Mouse (Mus musculus) megakaryocyte-erythroid progenitor cell, adult 5-6 weeks (primary cell): Measurements from ENCODE around the gene Matn1. TPM values are rescaled to one million over a fixed set of nuclear protein-coding genes. Genes with fewer than 3 reads are reported as not detected.

ENCODE experiments used
- ATAC-seq: replicated peaks from 2 replicates; pipeline ENCODE4 v1.8.0; 2016; ENCODE audit warnings: mild to moderate bottlenecking, inconsistent platforms; ENCODE audit not compliant: severe bottlenecking, poor library complexity, low FRiP score, low TSS enrichment
- total RNA-seq, 2 experiments: library from RNA; stranded (forward) in 1 of 2; stranded (reverse) in 1 of 2; fragments of 200-1000, 215-1000 nt in 1 of 2; fragments of >200 nt in 1 of 2; fragmentation: Nextera tagmentation in 1 of 2; gene quantifications; 2 replicates each; pipeline ENCODE4 v1.2.3; 2014 to 2017

Gene Matn1
- total RNA-seq (2014; fragmentation: Nextera tagmentation) (not detected in 2 replicates), total RNA-seq (2017) (not detected in 2 replicates)

DNA sequence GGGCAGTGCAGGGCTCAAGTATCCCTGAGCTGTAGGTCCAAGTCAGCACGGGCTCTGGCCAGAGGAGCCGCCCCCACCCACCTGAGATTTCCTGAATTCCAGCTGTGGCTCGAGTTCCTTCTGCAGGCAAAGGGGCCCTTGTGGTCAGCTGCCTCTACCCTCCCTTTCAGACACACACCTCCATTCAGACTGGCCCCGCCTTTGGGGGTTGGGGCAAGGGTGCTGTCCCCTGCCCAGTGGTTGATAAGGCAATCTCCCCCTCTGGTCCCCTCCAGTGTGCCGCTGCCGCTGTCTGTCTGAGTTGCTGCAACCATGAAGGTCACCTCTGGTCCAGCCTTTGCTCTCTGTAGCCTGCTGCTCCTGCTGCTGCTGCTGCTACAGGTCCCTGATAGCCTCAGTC lies at the start of gene Matn1:
Matn1 (plus strand) TSS at position 274 of the 400 bp plus-strand sequence.
- ATAC-seq, result no peak

DNA sequence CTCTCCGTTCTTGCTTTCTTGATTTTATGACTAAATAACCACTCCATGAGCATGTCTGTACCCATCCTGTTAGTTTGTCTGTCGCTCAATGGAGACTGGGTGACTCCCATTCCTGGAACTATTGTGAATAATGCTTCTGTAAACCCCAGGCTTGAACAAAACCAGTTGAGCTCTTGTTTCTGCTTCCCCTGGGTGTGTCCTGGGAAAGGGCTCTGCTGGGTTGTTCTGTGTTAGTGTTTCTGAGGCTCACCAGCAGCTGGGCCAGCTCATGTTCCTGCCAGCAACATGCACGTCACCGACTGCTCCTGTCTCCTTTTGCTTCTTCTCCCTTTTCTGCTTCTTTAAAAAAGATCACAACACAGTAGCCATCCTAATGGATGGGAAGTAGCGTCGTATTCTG lies 48.5 kb upstream of the Matn1 start:
- ATAC-seq, result no peak

GRCm38 (mm10) chr4:130896372-130896771 lies 47.8 kb upstream of the Matn1 start:
- peak; percentile 76 for ATAC-seq

DNA sequence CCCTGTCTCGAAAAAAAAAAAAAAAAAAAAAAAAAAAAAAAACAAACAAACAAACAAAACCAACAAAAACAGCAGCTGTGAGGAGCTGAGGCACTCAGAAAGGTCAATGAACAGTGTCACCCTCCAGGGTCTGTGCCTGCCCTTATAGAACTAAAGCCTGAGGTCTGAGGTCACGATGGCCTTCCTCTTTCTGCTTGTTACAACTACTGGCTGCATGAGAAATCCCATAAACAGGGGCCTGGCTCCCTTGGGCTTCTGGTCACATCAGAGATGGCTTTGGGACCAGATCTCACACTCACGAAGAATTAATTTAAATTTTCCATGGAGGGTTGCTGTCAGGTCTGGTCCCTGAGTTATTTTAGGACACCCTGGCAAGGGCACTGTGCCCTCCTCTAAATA lies 44.8 kb upstream of the Matn1 start:
- ATAC-seq, result no peak

GRCm38 (mm10) chr4:130899782-130900427 lies 44.3 kb upstream of the Matn1 start:
- ATAC-seq, result no peak

GRCm38 (mm10) chr4:130900746-130901145 lies 43.4 kb upstream of the Matn1 start:
- no peak for ATAC-seq

DNA sequence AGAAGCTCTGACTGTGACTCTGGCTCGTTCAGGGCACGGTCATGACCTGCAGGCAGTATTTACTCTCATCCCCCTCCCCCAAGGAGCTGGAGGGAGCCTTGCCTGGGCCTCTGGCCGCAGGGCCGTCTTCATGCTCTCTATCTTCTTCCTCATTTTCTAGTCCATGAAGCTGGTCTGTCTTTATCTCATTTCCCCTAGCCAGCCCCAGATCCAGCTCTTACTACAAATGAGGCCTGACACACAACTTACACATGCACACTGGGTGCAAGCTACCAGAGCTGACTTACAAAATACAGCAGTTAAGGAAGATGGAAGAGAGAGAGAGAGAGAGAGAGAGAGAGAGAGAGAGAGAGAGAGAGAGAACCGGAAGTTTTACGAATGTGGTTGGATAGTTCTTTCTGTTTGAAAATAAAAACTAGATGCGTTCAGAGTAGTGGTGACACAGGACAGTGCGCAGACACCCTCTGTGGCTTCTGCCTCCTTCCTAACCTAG lies 41.9 kb upstream of the Matn1 start:
- peak; percentile 36 for ATAC-seq

GRCm38 (mm10) chr4:130905025-130905424 lies 39.2 kb upstream of the Matn1 start:
- 0 out of 2 replicates have a peak, but pooled peaks have one; percentile 13 for ATAC-seq

DNA sequence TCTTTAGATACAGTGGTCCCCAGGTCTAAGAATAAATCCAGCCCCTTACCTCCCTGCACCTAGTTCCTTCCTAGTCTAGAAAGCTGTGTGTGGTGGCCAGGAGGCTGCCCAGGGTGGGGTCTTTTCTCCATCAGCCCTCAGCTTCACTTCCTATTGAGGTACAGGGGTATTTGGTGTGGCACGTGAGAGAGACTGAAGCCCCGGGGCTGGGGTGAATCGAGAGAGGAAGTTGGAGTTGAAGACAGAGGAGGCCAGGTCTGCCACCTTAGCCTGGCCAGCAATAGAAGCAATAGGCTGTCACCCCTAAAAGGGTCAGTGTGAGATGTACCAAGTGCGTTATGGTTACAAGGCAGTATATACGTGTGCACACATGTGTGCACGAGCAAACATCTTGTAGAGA lies 38.3 kb upstream of the Matn1 start:
- ATAC-seq, result no peak

- no peak for ATAC-seq
Observed at GRCm38 (mm10) chr4:130906296-130906695, 37.9 kb upstream of the Matn1 start.

DNA sequence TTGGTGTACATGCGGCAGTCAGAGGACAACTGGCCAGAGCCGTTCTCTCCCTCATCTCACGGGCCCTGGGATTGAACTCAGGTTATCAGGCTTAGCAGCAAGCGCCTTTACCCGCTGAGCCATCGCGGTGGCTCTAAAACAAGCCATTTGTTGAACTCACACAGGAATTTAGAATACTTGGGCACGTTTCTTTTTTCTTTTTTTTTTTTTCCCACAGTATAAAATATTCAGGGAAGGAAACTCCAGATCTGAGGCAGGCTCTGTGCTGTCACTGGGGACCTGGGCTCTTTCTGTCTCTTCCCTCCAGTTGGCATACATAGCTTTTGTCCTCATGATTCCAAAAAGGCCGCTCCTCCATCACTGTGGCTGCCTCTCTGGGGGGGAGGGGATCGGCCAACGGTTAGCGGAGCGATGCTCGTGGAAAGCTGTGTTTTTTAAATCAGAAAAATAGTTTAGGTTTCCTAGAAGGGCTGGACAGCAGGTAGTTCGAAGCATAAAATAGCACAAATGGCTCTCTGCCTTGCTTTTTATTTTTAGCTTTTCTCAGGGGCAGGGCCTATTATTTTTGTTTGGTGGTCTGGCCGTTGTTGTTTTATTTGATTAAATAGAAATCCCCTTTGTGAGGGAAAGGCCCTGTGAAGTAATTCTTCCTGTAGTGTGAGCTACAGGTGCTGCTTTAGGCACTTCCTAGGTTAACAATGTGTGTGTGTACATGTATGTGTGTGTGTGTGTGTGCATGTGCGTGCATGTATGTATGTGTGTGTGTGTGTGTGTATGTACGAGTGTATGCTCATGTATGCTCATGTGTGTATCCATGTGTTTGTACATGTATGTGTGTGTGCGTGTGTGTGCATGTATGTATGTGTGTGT lies 36.8 kb upstream of the Matn1 start:
- ATAC-seq, result no peak

DNA sequence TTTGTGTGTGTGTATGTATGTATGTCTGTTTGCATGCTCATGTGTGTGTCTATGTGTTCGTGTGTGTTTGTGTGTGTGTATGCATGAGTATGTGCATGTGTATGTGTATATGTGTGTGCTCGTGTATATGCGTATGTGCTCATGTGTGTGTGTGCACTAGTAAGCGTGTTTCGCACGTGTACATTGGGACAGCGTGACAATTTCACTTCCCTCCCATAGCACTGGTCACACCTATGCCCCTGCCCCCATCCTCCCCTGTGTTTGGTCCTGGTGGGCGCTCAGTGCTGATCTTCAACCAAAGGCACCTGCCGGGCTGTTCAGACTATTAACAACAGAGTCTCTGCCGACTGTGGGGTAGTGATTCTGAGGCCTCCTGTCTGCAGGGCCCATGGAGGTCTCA lies 36.1 kb upstream of the Matn1 start:
- ATAC-seq, result no peak

DNA sequence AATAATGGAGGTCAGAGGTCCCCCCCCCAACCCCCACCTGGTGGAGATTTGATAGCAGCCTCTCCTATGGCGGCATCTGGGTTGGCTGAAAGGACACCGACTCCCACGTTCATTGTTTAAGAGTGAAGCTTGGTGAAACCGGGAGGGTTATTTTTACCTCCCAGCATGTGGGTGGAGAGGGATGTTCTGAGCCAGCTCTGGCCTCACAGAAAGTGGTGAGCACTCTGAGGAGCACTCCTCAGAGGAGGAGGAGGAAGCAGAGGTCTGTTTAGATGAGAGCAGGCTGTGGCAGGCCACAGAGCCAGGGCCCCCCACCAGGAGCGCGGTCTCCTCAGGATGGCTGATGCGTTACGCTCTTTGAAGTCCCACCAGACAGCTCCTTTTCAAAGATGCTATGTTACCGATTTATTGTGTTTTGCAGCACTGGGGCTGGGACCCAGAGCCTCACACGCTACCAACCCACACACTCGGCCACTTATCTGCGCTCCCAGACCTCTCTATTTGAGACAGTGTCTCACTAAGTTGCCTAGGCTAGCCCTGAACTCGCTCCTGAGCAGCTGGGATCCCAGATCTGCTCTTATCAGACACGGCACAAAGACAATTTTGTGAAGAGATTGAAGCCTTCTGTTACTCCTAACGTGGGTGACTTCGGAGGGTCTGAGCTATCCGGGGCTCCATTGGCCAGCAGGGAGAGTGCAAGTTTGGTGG lies 34.9 kb upstream of the Matn1 start:
- peak; percentile 67 for ATAC-seq

DNA sequence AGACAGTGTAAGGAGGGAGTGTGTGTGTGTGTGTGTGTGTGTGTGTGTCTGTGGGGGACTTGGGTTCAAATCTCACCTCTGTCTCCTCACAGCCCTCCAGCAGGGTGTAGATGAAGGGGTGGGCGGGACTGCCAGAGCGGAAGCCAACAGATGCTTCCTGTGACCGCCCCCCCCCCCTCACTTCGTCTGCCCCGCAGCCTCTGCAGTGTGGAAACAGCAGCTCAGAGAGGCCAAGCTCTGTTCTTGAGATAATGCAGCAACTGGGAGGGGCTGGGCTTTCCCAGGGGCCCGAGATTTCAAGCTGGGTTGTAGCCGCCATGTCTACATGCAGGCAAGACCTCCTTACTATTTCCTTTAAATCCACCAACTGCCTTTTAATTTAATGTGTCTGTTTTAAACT lies 33.5 kb upstream of the Matn1 start:
- ATAC-seq, result peak; percentile 51

DNA sequence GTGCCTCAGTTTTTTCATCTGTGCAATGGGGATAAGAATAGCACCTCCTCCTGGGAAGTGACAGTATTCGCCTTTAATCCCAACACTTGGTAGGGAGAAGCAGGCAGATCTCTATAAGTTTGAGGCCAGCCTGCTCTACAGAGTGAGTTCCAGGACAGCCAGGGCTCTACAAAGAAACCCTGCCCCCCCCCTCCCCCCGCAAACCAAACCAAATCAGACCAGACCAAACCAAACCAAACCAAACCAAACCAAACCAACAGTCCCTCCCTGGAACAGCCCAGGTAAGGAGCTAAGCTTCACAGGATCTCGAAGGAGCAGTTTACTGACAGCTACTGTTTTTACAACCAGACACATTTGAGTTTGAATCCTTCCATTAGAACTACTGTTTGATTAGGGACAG lies 31.6 kb upstream of the Matn1 start:
- ATAC-seq, result no peak

DNA sequence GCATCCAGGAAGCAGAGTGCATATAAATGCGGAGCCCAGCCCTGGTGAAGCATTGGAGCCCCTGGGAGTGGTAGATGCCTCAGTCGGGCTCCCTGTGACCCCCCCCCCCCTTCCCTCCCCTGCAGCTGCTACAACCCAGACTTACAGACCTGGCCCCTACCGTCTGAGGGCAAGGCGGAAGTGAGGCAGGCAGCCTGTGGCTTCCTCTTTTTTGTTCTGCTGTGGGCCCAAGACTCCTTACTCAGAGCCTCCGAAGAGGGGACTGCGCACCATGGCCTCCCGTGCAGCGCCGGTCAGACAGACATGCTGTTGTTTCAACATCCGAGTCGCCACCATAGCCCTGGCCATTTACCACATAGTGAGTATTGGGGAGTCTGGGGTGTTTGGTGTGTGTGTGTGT lies 31.1 kb upstream of the Matn1 start, which contains the start of gene Laptm5:
Laptm5 (plus strand) TSS at position 49 of the 400 bp plus-strand sequence.
- no peak for ATAC-seq

GRCm38 (mm10) chr4:130913511-130913910 lies 30.7 kb upstream of the Matn1 start:
- ATAC-seq, result no peak

GRCm38 (mm10) chr4:130914011-130914410 lies 30.2 kb upstream of the Matn1 start:
- peak; percentile 38 for ATAC-seq

DNA sequence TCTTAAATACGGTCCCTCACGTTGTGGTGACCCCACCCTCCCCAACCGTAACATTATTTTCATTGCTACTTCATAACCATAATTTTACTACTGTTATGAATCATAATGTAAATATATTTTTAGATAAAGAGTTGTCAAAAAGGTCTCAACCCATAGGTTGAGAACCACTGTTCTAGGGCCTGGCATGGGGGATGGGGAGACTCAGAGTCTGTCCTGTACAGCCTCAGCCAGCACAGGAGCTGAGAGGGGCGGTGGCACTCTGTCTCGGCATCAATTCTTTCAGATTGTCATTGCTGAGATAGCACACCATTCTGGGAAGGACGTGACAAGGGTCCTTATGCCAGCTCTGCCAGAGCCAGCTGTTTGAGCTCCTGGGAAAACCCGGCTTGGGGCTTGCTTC lies 29.7 kb upstream of the Matn1 start:
- ATAC-seq, result no peak
